Mouse (Mus musculus) midbrain, embryonic 12.5 days (tissue): ENCODE measurements around the gene Guca2a. TPM values are rescaled to one million over a fixed set of nuclear protein-coding genes. Genes with fewer than 3 reads are reported as not detected.

Experiments used
- ATAC-seq: fragments of 200-750 bp; cut with Nextera tagmentation; 2 replicates; pipeline ENCODE4 v1.8.0; 2017; ENCODE audit warnings: low read depth, moderate TSS enrichment, moderate library complexity; ENCODE audit not compliant: low FRiP score
- H3K27ac ChIP-seq: fragments of 300-500 bp; sonication (generic); replicated peaks from 2 replicates; pipeline ENCODE4 v1.5.1; 2016; ENCODE audit warnings: mild to moderate bottlenecking
- H3K27me3 ChIP-seq: fragments of 300-500 bp; sonication (generic); 2 replicates; pipeline ENCODE4 v1.6.1; 2016; ENCODE audit warnings: mild to moderate bottlenecking
- H3K36me3 ChIP-seq: fragments of 300-500 bp; sonication (generic); 2 replicates; pipeline ENCODE4 v1.6.1; 2016
- H3K4me1 ChIP-seq: fragments of 300-500 bp; sonication (generic); 2 replicates; pipeline ENCODE4 v1.6.1; 2016
- H3K4me2 ChIP-seq: fragments of 300-500 bp; sonication (generic); replicated peaks from 2 replicates; pipeline ENCODE4 v1.6.1; 2016; ENCODE audit warnings: mild to moderate bottlenecking, moderate library complexity
- H3K4me3 ChIP-seq: fragments of 300-500 bp; sonication (generic); 2 replicates; pipeline ENCODE4 v1.5.1; 2016; ENCODE audit warnings: mild to moderate bottlenecking
- H3K9ac ChIP-seq: fragments of 300-500 bp; sonication (generic); replicated peaks from 2 replicates; pipeline ENCODE4 v1.6.1; 2016; ENCODE audit warnings: mild to moderate bottlenecking, moderate library complexity
- H3K9me3 ChIP-seq: fragments of 300-500 bp; sonication (generic); 2 replicates; pipeline ENCODE4 v1.6.1; 2016; ENCODE audit warnings: mild to moderate bottlenecking
- WGBS: fragments of 180-500 bp; shearing (Covaris S2); methylation state at CpG from one replicate; pipeline ENCODE4 v1.1.7; 2016; 5-methylcytosine and 5-hydroxymethylcytosine counted together
- polyA plus RNA-seq: library from polyadenylated mRNA; unstranded; fragments of >200 nt; fragmentation: Nextera tagmentation; extraction: Ambion mirVana; gene quantifications from 2 replicates; pipeline ENCODE4 v1.2.1, GENCODE M21; 2016

Gene Guca2a
- polyA plus RNA-seq, 1 experiment from 2014 or later = not detected

- Histone ChIP-seq H3K36me3 (no peaks in the 10 kb centered on the region), H3K9me3 (0 out of 2 replicates have a peak, but pooled peaks cover 9% of the 10 kb centered on the region), H3K27me3 (no peaks in the 10 kb centered on the region), H3K4me1 (no peaks in the 10 kb centered on the region), H3K9ac (no peak overlapping the region), H3K4me2 (no peak overlapping the region), H3K4me3 (no peak overlapping the region), H3K27ac (no peak overlapping the region)
- ATAC-seq = no peak
- WGBS = 70% methylated on average over 1 of the region's 1 CpGs
These were observed 19.5 kb downstream of the Guca2a start for GRCm38 (mm10) chr4:119657011-119657410.

GRCm38 (mm10) chr4:119658246-119658645 lies 20.7 kb downstream of the Guca2a start:
- Histone ChIP-seq H3K9ac (no peak overlapping the region), H3K27ac (no peak overlapping the region), H3K27me3 (no peaks in the 10 kb centered on the region), H3K36me3 (no peaks in the 10 kb centered on the region), H3K4me1 (no peaks in the 10 kb centered on the region), H3K4me3 (no peak overlapping the region), H3K9me3 (0 out of 2 replicates have a peak, but pooled peaks cover 4% of the 10 kb centered on the region), H3K4me2 (no peak overlapping the region)
- ATAC-seq = no peak
- 40% methylated on average over 1 of the region's 2 CpGs for WGBS

- H3K4me1 ChIP-seq = no peaks in the 10 kb centered on the region
- H3K27ac ChIP-seq = no peak within 1 kb of the TSS
- H3K27me3 ChIP-seq = no peaks in the 10 kb centered on the region
- 85% methylated on average over 4 of the region's 4 CpGs for WGBS
- H3K36me3 ChIP-seq = no peaks in the 10 kb centered on the region
- H3K4me3 ChIP-seq = no peak within 1 kb of the TSS
- no peak for ATAC-seq
- H3K9me3 ChIP-seq = no peaks in the 10 kb centered on the region
- H3K4me2 ChIP-seq = no peak within 1 kb of the TSS
- no peak within 1 kb of the TSS for H3K9ac ChIP-seq
These were observed 21.2 kb downstream of the Guca2a start, which contains the start of gene Guca2b for GRCm38 (mm10) chr4:119658731-119659130. TSS of gene Guca2b (minus strand) at chr4:119658954.

GRCm38 (mm10) chr4:119660007-119660406 lies 22.5 kb downstream of the Guca2a start:
- H3K9ac ChIP-seq = no peak overlapping the region
- H3K4me2 ChIP-seq = no peak overlapping the region
- H3K36me3 ChIP-seq = no peaks in the 10 kb centered on the region
- no peaks in the 10 kb centered on the region for H3K9me3 ChIP-seq
- no peaks in the 10 kb centered on the region for H3K4me1 ChIP-seq
- H3K27me3 ChIP-seq = no peaks in the 10 kb centered on the region
- no peak for ATAC-seq
- no peak overlapping the region for H3K4me3 ChIP-seq
- 85% methylated on average over 8 of the region's 8 CpGs for WGBS
- no peak overlapping the region for H3K27ac ChIP-seq

GRCm38 (mm10) chr4:119662151-119662550 lies 24.6 kb downstream of the Guca2a start:
- WGBS = 79% methylated on average over 4 of the region's 4 CpGs
- H3K27me3 ChIP-seq = no peaks in the 10 kb centered on the region

GRCm38 (mm10) chr4:119662976-119663375 lies 25.5 kb downstream of the Guca2a start:
- Histone ChIP-seq H3K4me2 (no peak overlapping the region), H3K4me3 (no peak overlapping the region), H3K27me3 (no peaks in the 10 kb centered on the region), H3K27ac (no peak overlapping the region), H3K36me3 (no peaks in the 10 kb centered on the region), H3K4me1 (no peaks in the 10 kb centered on the region), H3K9me3 (no peaks in the 10 kb centered on the region), H3K9ac (no peak overlapping the region)
- 90% methylated on average over 7 of the region's 7 CpGs for whole genome bisulfite sequencing
- no peak for ATAC-seq

More at GRCm38 (mm10) chr4:119662151-119662550, 24.6 kb downstream of the Guca2a start:
- Histone ChIP-seq H3K27ac (no peak overlapping the region), H3K4me3 (no peak overlapping the region), H3K9ac (no peak overlapping the region), H3K9me3 (no peaks in the 10 kb centered on the region), H3K36me3 (no peaks in the 10 kb centered on the region), H3K4me2 (no peak overlapping the region), H3K4me1 (no peaks in the 10 kb centered on the region)
- ATAC-seq = no peak

- Histone ChIP-seq H3K4me2 (no peak overlapping the region), H3K36me3 (no peaks in the 10 kb centered on the region), H3K27me3 (no peaks in the 10 kb centered on the region), H3K27ac (no peak overlapping the region), H3K9ac (no peak overlapping the region), H3K9me3 (no peaks in the 10 kb centered on the region), H3K4me3 (no peak overlapping the region), H3K4me1 (no peaks in the 10 kb centered on the region)
- no peak for ATAC-seq
- WGBS = 92% methylated on average over 14 of the region's 14 CpGs
These were observed 26.0 kb downstream of the Guca2a start for GRCm38 (mm10) chr4:119663409-119664095.

- WGBS = 92% methylated on average over 2 of the region's 2 CpGs
- no peaks in the 10 kb centered on the region for H3K36me3 ChIP-seq
- no peaks in the 10 kb centered on the region for H3K9me3 ChIP-seq
- no peak overlapping the region for H3K4me2 ChIP-seq
- no peak overlapping the region for H3K27ac ChIP-seq
- H3K4me1 ChIP-seq = peaks cover 9% of the 10 kb centered on the region
- H3K9ac ChIP-seq = no peak overlapping the region
- no peak overlapping the region for H3K4me3 ChIP-seq
- no peak for ATAC-seq
- no peaks in the 10 kb centered on the region; the same call in 1 of the 2 replicates for H3K27me3 ChIP-seq
These were observed 27.7 kb downstream of the Guca2a start for GRCm38 (mm10) chr4:119665166-119665565.

- H3K9ac ChIP-seq = no peak overlapping the region
- H3K4me2 ChIP-seq = no peak overlapping the region
- H3K36me3 ChIP-seq = no peaks in the 10 kb centered on the region
- 44% methylated on average over 8 of the region's 8 CpGs for WGBS
- no peak overlapping the region for H3K4me3 ChIP-seq
- no peak for ATAC-seq
- peaks cover 12% of the 10 kb centered on the region for H3K4me1 ChIP-seq
- H3K27me3 ChIP-seq = no peaks in the 10 kb centered on the region; the same call in 1 of the 2 replicates
- H3K27ac ChIP-seq = no peak overlapping the region
- H3K9me3 ChIP-seq = no peaks in the 10 kb centered on the region
These were observed 28.6 kb downstream of the Guca2a start for GRCm38 (mm10) chr4:119666116-119666515.

- WGBS = 30% methylated on average over 5 of the region's 5 CpGs
- Histone ChIP-seq H3K9me3 (no peaks in the 10 kb centered on the region), H3K27ac (no peak overlapping the region)
These were observed 29.9 kb downstream of the Guca2a start for GRCm38 (mm10) chr4:119667454-119667853.

GRCm38 (mm10) chr4:119668185-119668584 lies 30.7 kb downstream of the Guca2a start:
- Histone ChIP-seq H3K4me2 (no peak overlapping the region), H3K9me3 (no peaks in the 10 kb centered on the region), H3K9ac (no peak overlapping the region), H3K36me3 (no peaks in the 10 kb centered on the region), H3K4me1 (peaks cover 12% of the 10 kb centered on the region), H3K27ac (no peak overlapping the region), H3K4me3 (no peak overlapping the region), H3K27me3 (no peaks in the 10 kb centered on the region; the same call in 1 of the 2 replicates)
- ATAC-seq = no peak
- 91% methylated on average over 3 of the region's 3 CpGs for WGBS

More at GRCm38 (mm10) chr4:119667454-119667853, 29.9 kb downstream of the Guca2a start:
- Histone ChIP-seq H3K27me3 (no peaks in the 10 kb centered on the region; the same call in 1 of the 2 replicates), H3K36me3 (no peaks in the 10 kb centered on the region), H3K4me3 (no peak overlapping the region), H3K9ac (no peak overlapping the region), H3K4me1 (peaks cover 12% of the 10 kb centered on the region), H3K4me2 (no peak overlapping the region)
- no peak for ATAC-seq

GRCm38 (mm10) chr4:119668596-119668995 lies 31.1 kb downstream of the Guca2a start:
- Histone ChIP-seq H3K36me3 (no peaks in the 10 kb centered on the region), H3K9me3 (no peaks in the 10 kb centered on the region), H3K4me1 (peaks cover 12% of the 10 kb centered on the region), H3K4me3 (no peak overlapping the region), H3K9ac (no peak overlapping the region), H3K27me3 (no peaks in the 10 kb centered on the region; the same call in 1 of the 2 replicates), H3K4me2 (no peak overlapping the region), H3K27ac (no peak overlapping the region)
- WGBS = 78% methylated on average over 4 of the region's 4 CpGs
- ATAC-seq = no peak
